Mouse (Mus musculus) liver, adult (tissue): ENCODE measurements around the gene Rabep2.
A peak's percentile ranks its signal among the peaks of the same experiment; 100 is the strongest.

Source experiments
- GATA4 ChIP-seq: IDR thresholded peaks from 2 replicates; pipeline ENCODE4 v1.6.1; 2014; ENCODE audit warnings: mild to moderate bottlenecking, low read length; ENCODE audit not compliant: insufficient replicate concordance

The Rabep2 gene

GRCm38 (mm10) chr7:126470077-126470476 is 41.5 kb downstream of the Rabep2 start:
- TF ChIP-seq GATA4: no peak

GRCm38 (mm10) chr7:126471361-126471760 is 42.8 kb downstream of the Rabep2 start:
- no peak for TF ChIP-seq GATA4

GRCm38 (mm10) chr7:126471853-126472252 is 43.3 kb downstream of the Rabep2 start:
- no peak for TF ChIP-seq GATA4

- TF ChIP-seq GATA4: no peak
Measured at GRCm38 (mm10) chr7:126472306-126472705, 43.7 kb downstream of the Rabep2 start.

GRCm38 (mm10) chr7:126472713-126473112 is 44.2 kb downstream of the Rabep2 start:
- no peak for TF ChIP-seq GATA4

- no peak for TF ChIP-seq GATA4
Measured at GRCm38 (mm10) chr7:126473470-126474086, 45.0 kb downstream of the Rabep2 start.

- TF ChIP-seq GATA4: no peak
Measured at GRCm38 (mm10) chr7:126474486-126474955, 46.0 kb downstream of the Rabep2 start.

- peak; percentile 26; the same call in 1 of the 2 replicates for TF ChIP-seq GATA4
Measured at GRCm38 (mm10) chr7:126474993-126475581, 46.5 kb downstream of the Rabep2 start, which contains the start of gene Sh2b1. Gene Sh2b1 (minus strand): TSS chr7:126475424.

- TF ChIP-seq GATA4: 0 out of 2 replicates have a peak, but pooled peaks have one; percentile 19
Measured at GRCm38 (mm10) chr7:126481699-126482098, 53.1 kb downstream of the Rabep2 start.

GRCm38 (mm10) chr7:126482392-126482871 is 53.9 kb downstream of the Rabep2 start:
- TF ChIP-seq GATA4: peak; percentile 14; the same call in 1 of the 2 replicates

- peak; percentile 63; the same call in 1 of the 2 replicates for TF ChIP-seq GATA4
Measured at GRCm38 (mm10) chr7:126487052-126487483, 58.5 kb downstream of the Rabep2 start, which contains the start of gene Tufm. Gene Tufm (plus strand): TSS chr7:126487361.

- TF ChIP-seq GATA4: no peak
Measured at GRCm38 (mm10) chr7:126491005-126491404, 62.4 kb downstream of the Rabep2 start.

- TF ChIP-seq GATA4: no peak
Measured at GRCm38 (mm10) chr7:126491973-126492372, 63.4 kb downstream of the Rabep2 start.

- no peak for TF ChIP-seq GATA4
Measured at GRCm38 (mm10) chr7:126494120-126494519, 65.6 kb downstream of the Rabep2 start.

- no peak for TF ChIP-seq GATA4
Measured at GRCm38 (mm10) chr7:126496475-126496874, 67.9 kb downstream of the Rabep2 start.

GRCm38 (mm10) chr7:126497966-126498365 is 69.4 kb downstream of the Rabep2 start:
- no peak for TF ChIP-seq GATA4
